Mouse (Mus musculus): ENCODE data around the gene Nectin2. TPM values are rescaled to one million over a fixed set of nuclear protein-coding genes. Genes with fewer than 3 reads are reported as not detected.
"Not testable (repeated sequence)": the region's sequence is repeated elsewhere in the genome, so short reads cannot be mapped to it uniquely, and the experiment has no call there.

The Nectin2 gene
- polyA plus RNA-seq, 1 experiment from 2014 or later: 66.5 TPM

DNA sequence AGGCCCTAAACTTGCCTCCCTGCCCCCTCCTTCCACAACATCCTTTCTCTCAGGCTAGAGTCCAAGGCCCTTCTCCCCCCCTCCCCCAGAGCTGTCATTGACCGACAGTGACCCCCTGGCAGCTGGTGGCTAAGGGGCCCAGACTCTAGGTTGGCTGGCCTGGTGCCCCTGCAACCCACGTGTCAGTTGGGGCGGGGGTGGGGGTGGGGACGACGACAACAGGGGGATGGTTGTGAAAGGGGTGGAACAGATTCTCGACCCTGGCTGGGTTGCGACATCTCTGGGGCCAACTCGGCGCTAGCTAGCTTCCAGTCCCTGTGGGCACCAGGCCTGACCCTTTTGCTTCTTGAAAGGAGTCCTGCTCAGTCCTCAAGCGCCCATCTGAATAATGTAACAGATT lies 56.9 kb downstream of the Nectin2 start:
- H3K9ac ChIP-seq: no peak overlapping the region
- H3K36me3 ChIP-seq: peaks cover 9% of the 10 kb centered on the region; the same call in 1 of the 2 replicates
- 27% methylated on average over 10 of the region's 10 CpGs for WGBS
- H3K4me3 ChIP-seq: no peak overlapping the region
- no peaks in the 10 kb centered on the region for H3K9me3 ChIP-seq (replicated peaks)
- peak overlapping the region; percentile 77 for H3K27ac ChIP-seq
- peak; percentile 20; the same call in 1 of the 2 replicates for ATAC-seq (replicated peaks; ENCODE audit: insufficient number of reproducible peaks, insufficient read depth, low FRiP score, low read depth)
- H3K4me1 ChIP-seq (replicated peaks): peaks cover 45% of the 10 kb centered on the region
- H3K4me2 ChIP-seq: peak overlapping the region; percentile 13; the same call in 1 of the 2 replicates
- H3K27me3 ChIP-seq: no peaks in the 10 kb centered on the region

DNA sequence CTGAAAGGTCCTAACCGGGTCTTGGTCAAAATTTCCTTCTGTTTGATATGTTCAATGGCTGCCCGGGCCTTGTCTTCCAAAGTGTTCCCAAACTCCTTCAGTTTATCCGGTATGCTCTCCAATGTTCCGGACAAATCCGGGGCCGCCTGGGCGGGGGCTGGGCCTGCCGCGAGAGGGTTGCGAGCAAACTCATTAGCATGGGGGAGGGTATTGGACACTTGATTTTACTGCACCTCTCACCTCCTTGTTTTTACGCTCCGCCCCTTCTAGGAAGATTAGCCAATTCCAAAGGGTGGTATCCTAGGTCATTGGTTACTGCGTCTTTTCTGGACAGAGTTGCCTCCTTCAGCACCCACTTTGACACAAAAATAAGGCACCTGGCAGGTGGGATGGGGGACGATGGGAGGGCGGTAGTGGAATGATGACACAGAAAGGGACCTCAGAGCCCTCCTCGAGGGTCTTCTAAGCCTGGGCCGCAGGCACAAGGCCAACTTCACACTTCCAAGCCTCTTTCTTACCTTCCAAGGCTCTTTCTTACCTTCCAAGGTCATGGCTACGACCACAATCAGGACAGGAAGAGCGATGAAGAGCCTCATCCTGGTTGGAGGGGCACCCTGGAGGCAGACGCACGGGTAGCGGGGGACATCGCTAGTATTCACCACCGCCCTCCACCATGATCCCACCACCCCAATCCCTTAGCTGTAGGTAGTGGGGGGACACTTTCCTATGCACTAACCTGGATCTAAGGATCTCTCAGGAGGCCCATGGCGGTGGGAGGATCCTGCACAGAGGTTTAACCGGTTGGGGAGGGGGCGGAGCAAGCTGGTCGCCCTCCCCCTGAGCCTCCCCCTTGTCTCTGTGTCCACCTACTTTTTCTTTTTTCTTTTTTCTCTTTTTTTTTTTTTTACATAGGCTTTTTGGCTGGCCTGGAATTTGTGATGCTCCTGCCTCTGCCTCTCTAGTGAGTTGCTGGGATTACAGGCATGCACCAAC lies 58.1 kb downstream of the Nectin2 start, which contains the start of gene Apoc1:
TSS of gene Apoc1 (minus strand) at position 788 of the 993 bp plus-strand sequence.
- Histone ChIP-seq H3K27ac (peak within 1 kb of the TSS; percentile 77), H3K4me1 (replicated peaks) (peaks cover 39% of the 10 kb centered on the region), H3K27me3 (no peaks in the 10 kb centered on the region), H3K36me3 (peaks cover 9% of the 10 kb centered on the region; the same call in 1 of the 2 replicates), H3K4me3 (no peak within 1 kb of the TSS), H3K4me2 (peak within 1 kb of the TSS; percentile 13; the same call in 1 of the 2 replicates), H3K9me3 (replicated peaks) (no peaks in the 10 kb centered on the region), H3K9ac (no peak within 1 kb of the TSS)
- no peak for ATAC-seq (replicated peaks; ENCODE audit: insufficient number of reproducible peaks, insufficient read depth, low FRiP score, low read depth)
- 53% methylated on average over 28 of the region's 28 CpGs for WGBS

DNA sequence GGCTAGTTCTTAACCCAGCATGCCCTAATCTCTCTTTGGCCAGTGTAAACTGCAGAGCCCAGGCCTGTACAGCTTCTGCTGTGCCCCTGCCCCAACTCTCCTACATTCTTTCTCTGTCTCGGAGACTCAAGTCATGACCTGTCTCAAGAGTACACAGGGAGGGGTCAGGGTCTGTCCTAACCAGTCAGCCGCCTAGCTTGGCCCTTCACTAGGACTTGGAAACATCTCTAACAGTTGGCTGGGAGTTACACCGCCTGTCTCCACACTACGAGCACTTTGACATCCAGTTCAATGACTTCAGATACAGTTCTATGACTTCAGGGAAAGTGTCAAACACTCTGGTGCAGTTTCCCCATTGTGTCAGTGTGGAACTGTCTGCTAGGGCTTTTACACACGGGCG lies 58.8 kb downstream of the Nectin2 start:
- no peak overlapping the region for H3K27ac ChIP-seq
- 67% methylated on average over 6 of the region's 6 CpGs for WGBS
- peaks cover 39% of the 10 kb centered on the region for H3K4me1 ChIP-seq (replicated peaks)
- peaks cover 5% of the 10 kb centered on the region; the same call in 1 of the 2 replicates for H3K36me3 ChIP-seq
- ATAC-seq (replicated peaks; ENCODE audit: insufficient number of reproducible peaks, insufficient read depth, low FRiP score, low read depth): no peak
- no peak overlapping the region for H3K9ac ChIP-seq
- no peaks in the 10 kb centered on the region for H3K9me3 ChIP-seq (replicated peaks)
- H3K4me2 ChIP-seq: no peak overlapping the region
- H3K4me3 ChIP-seq: no peak overlapping the region
- H3K27me3 ChIP-seq: no peaks in the 10 kb centered on the region

DNA sequence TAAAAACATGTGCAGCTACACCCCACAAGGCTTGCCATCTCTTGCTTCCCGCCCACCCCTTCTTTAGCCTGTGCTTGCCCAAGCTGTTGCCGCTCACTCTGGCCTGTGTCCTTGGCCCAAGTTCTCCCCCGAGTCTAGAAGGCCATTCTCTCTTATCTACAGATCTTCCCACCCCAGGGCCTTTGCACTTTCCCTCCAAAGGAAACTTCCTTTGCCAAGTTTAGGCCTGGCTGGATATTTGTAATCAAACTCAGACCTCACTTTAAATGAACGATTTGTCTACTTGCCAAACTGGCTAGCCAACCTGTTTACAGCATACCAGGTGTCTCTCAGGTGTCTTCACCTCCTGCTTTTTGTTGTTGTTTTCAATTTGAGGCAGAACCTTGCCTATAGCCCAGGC lies 59.4 kb downstream of the Nectin2 start:
- Histone ChIP-seq H3K36me3 (no peaks in the 10 kb centered on the region), H3K4me1 (replicated peaks) (peaks cover 36% of the 10 kb centered on the region), H3K9me3 (replicated peaks) (no peaks in the 10 kb centered on the region), H3K4me2 (no peak overlapping the region), H3K4me3 (no peak overlapping the region), H3K27me3 (no peaks in the 10 kb centered on the region), H3K27ac (no peak overlapping the region), H3K9ac (no peak overlapping the region)
- ATAC-seq (replicated peaks; ENCODE audit: insufficient number of reproducible peaks, insufficient read depth, low FRiP score, low read depth): no peak
- 79% methylated on average over 4 of the region's 4 CpGs for WGBS

DNA sequence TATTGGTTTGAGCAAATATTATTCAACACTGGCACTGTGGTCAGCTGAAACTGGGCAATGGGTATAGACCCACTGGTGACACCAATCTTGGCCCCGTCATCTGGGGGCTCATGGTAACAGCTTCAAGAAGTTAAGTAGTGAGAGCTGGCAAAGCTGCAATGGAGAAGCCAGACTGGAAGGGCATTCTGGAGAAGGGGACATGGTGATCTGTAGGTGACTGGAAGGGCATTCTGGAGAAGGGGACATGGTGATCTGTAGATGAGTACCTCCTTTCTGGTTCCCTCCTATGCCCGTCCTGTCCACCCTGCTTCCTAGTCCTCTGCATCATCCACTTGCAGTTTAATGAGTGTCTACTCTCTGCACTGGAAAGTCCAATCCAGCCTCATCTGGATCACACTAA lies 61.7 kb downstream of the Nectin2 start:
- no peaks in the 10 kb centered on the region for H3K27me3 ChIP-seq
- no peak overlapping the region for H3K4me3 ChIP-seq
- H3K4me2 ChIP-seq: no peak overlapping the region
- no peak overlapping the region for H3K27ac ChIP-seq
- WGBS: 86% methylated on average over 2 of the region's 2 CpGs
- ATAC-seq (replicated peaks; ENCODE audit: insufficient number of reproducible peaks, insufficient read depth, low FRiP score, low read depth): no peak
- H3K9ac ChIP-seq: no peak overlapping the region
- no peaks in the 10 kb centered on the region for H3K36me3 ChIP-seq
- no peaks in the 10 kb centered on the region for H3K9me3 ChIP-seq (replicated peaks)
- peaks cover 14% of the 10 kb centered on the region for H3K4me1 ChIP-seq (replicated peaks)

DNA sequence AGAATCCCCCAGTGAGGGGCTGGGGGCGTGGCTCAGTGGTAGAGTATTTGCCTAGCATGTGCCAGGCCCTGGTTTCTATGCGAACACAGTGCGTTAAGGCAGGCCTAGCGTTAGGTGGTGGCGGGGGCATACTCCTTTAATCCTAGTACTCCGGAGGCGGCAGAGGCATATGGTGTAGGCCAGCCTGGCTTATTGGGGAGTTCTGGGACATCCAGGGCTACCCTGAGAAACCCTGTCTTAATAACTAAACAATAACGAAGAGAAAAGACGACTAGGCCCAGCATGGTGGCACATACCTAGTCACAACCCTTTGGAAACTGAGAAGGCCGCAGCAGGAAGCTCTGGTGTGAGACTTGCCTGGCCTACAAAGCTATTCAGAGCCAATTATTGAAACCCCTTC lies 62.2 kb downstream of the Nectin2 start:
- no peak overlapping the region for H3K9ac ChIP-seq
- no peaks in the 10 kb centered on the region for H3K9me3 ChIP-seq (replicated peaks)
- no peak overlapping the region for H3K27ac ChIP-seq
- H3K4me1 ChIP-seq (replicated peaks): peaks cover 9% of the 10 kb centered on the region
- no peak for ATAC-seq (replicated peaks; ENCODE audit: insufficient number of reproducible peaks, insufficient read depth, low FRiP score, low read depth)
- H3K36me3 ChIP-seq: no peaks in the 10 kb centered on the region
- H3K4me2 ChIP-seq: no peak overlapping the region
- no peak overlapping the region for H3K4me3 ChIP-seq
- H3K27me3 ChIP-seq: no peaks in the 10 kb centered on the region
- WGBS: 88% methylated on average over 10 of the region's 10 CpGs

DNA sequence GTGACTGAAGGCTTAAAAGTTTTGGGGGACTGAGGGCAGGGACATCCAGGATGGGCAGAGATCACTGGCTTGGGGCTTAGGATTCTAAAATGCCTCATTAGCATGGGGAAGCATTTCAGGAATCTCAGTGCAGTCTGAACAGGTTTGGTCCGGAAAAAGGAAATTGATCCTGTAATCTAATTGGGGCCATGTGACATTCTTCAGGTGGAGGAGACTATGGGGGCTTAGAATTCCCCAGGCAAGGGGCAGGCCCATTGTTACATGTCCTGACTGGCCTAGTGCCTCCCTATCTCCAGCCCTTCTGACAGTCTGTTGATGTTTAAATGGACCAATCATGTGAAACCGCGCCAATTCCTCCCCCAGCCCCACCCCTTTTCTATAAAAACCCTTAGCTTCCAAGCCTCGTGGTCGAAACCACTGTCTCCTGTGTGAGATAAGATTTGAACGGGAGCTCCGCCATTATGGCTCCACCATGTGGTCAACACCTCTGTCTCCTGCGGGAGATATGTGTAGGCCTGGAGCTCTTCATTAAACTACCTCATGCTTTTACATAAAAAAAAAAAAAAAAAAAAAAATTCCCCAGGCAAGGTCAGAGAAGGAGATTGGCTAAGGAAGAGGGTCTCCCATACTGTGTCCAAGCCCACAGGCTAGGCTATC lies 63.2 kb downstream of the Nectin2 start:
- H3K27ac ChIP-seq; ATAC-seq (replicated peaks; ENCODE audit: insufficient number of reproducible peaks, insufficient read depth, low FRiP score, low read depth); H3K9ac ChIP-seq; H3K27me3 ChIP-seq; H3K4me3 ChIP-seq; H3K4me1 ChIP-seq (replicated peaks); H3K9me3 ChIP-seq (replicated peaks); H3K4me2 ChIP-seq; H3K36me3 ChIP-seq: not testable (repeated sequence)
- 44% methylated on average over 8 of the region's 8 CpGs for WGBS

DNA sequence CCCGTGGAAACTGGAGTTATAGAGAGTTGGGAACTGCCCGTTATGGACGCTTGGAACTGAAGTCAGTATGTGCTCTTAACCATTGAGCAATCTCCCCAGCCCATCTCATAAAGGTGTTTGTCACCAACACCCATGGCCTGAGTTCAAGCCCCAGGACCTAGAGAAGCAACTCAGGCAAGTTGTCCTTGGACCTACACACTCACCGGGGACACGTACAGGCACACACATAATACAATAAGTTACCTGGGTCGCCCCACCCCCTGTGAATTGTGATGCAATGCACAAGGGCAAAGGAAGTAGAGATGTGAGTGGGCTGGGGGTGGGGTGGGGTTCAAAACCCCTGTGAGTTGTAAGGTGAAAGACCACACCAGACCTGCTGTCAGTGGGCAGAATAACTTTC lies 63.8 kb downstream of the Nectin2 start:
- WGBS: 83% methylated on average over 6 of the region's 6 CpGs
- H3K27me3 ChIP-seq: no peaks in the 10 kb centered on the region
- H3K36me3 ChIP-seq: no peaks in the 10 kb centered on the region

DNA sequence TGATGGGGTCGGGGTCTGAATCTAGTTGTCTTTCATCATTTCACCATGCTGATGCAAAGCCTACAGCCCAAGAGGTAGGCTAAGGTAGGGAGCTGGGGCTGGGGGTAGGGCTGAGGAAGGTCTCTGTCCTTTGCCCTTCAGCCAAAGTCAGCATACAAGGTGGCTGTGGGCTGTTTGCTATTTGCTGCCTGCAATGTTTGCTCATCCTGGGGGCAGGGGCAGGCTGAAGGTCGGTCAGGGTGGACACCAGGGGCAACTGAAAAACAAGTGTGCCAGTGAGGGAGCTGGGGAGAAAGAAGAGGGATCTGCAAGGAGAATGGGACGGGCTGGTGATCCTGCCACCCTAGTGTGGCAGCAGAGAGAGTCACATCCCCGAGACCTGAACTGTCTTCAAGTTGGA lies 64.9 kb downstream of the Nectin2 start:
- ATAC-seq (replicated peaks; ENCODE audit: insufficient number of reproducible peaks, insufficient read depth, low FRiP score, low read depth): no peak
- Histone ChIP-seq H3K9me3 (replicated peaks) (no peaks in the 10 kb centered on the region), H3K27ac (no peak overlapping the region), H3K4me1 (replicated peaks) (peaks cover 5% of the 10 kb centered on the region; the same call in 1 of the 2 replicates), H3K36me3 (no peaks in the 10 kb centered on the region), H3K4me2 (no peak overlapping the region), H3K9ac (no peak overlapping the region), H3K27me3 (no peaks in the 10 kb centered on the region), H3K4me3 (no peak overlapping the region)
- 54% methylated on average over 4 of the region's 4 CpGs for WGBS

More for the DNA sequence above, 63.8 kb downstream of the Nectin2 start:
- H3K9me3 ChIP-seq (replicated peaks): no peaks in the 10 kb centered on the region
- no peak overlapping the region for H3K27ac ChIP-seq
- no peak overlapping the region for H3K4me3 ChIP-seq
- no peak for ATAC-seq (replicated peaks; ENCODE audit: insufficient number of reproducible peaks, insufficient read depth, low FRiP score, low read depth)
- no peak overlapping the region for H3K4me2 ChIP-seq
- 0 out of 2 replicates have a peak, but pooled peaks cover under 1% of the 10 kb centered on the region for H3K4me1 ChIP-seq (replicated peaks)
- no peak overlapping the region for H3K9ac ChIP-seq

DNA sequence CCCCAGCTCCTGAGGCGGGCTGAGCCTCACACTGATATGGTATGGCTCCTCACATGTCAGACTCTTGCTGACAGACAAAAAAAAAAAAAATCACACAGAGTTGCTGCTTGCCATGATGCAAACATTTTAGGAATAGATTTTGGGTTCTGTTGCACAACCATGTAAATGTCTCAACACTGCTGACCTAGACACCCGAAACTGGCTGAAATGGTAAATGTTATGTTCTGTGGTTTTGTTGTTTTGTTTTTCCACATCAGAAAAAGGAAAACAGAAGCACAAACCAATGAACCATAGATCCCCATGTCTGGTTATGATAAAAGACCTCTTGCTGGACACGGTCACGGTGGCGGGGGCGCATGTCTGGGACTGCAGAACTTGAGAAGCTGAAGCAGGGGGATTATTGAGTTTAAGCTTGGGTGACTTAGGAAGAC lies 66.5 kb downstream of the Nectin2 start:
- Histone ChIP-seq H3K4me2 (no peak overlapping the region), H3K27ac (no peak overlapping the region), H3K9ac (no peak overlapping the region), H3K4me1 (replicated peaks) (peaks cover 5% of the 10 kb centered on the region; the same call in 1 of the 2 replicates), H3K4me3 (no peak overlapping the region), H3K27me3 (no peaks in the 10 kb centered on the region), H3K9me3 (replicated peaks) (no peaks in the 10 kb centered on the region), H3K36me3 (no peaks in the 10 kb centered on the region)
- WGBS: 85% methylated on average over 6 of the region's 6 CpGs
- ATAC-seq (replicated peaks; ENCODE audit: insufficient number of reproducible peaks, insufficient read depth, low FRiP score, low read depth): no peak

DNA sequence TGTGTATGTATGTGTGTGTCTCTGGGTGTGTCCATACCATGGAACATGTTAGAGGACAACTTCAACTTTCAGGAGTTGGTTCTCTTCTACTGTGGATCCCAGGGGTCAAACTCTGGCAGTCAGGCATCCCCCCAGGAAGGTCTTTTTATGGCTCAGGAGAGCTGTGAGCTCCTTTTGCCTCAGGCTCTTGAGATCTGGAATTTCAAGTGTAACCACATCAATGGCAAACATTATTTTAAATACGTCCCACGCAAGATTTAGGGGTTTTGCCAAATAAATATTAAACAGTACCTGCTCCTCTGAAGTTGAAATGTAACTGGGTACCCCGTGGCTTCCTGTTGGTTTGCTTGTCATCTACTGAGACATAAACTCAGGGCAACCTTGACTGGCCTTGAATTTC lies 67.3 kb downstream of the Nectin2 start:
- 79% methylated on average over 3 of the region's 3 CpGs for WGBS
- Histone ChIP-seq H3K27ac (no peak overlapping the region), H3K9ac (no peak overlapping the region), H3K9me3 (replicated peaks) (no peaks in the 10 kb centered on the region), H3K4me1 (replicated peaks) (peaks cover 5% of the 10 kb centered on the region; the same call in 1 of the 2 replicates), H3K4me3 (no peak overlapping the region), H3K27me3 (no peaks in the 10 kb centered on the region), H3K4me2 (no peak overlapping the region), H3K36me3 (no peaks in the 10 kb centered on the region)
- no peak for ATAC-seq (replicated peaks; ENCODE audit: insufficient number of reproducible peaks, insufficient read depth, low FRiP score, low read depth)

Data from heart, embryonic 15.5 days (tissue).